Mouse (Mus musculus) stomach, embryonic 15.5 days (tissue): ENCODE results near the gene Gm12258. TPM values are rescaled to one million over a fixed set of nuclear protein-coding genes. Genes with fewer than 3 reads are reported as not detected.

Source experiments
- ATAC-seq: fragments of 200-750 bp; cut with Nextera tagmentation; 2 replicates; pipeline ENCODE4 v1.8.0; 2017; ENCODE audit warnings: low read depth, moderate number of reproducible peaks, moderate TSS enrichment; ENCODE audit not compliant: insufficient read depth, low FRiP score
- H3K27ac ChIP-seq: fragments of 300-500 bp; sonication (generic); 2 replicates; pipeline ENCODE4 v1.5.1; 2015; ENCODE audit warnings: mild to moderate bottlenecking, inconsistent platforms
- H3K27me3 ChIP-seq: fragments of 300-500 bp; sonication (generic); replicated peaks from 2 replicates; pipeline ENCODE4 v1.6.1; 2015; ENCODE audit warnings: inconsistent platforms
- H3K36me3 ChIP-seq: fragments of 300-500 bp; sonication (generic); 2 replicates; pipeline ENCODE4 v1.6.1; 2015; ENCODE audit warnings: inconsistent platforms
- H3K4me1 ChIP-seq: fragments of 300-500 bp; sonication (generic); 2 replicates; pipeline ENCODE4 v1.6.1; 2015; ENCODE audit warnings: inconsistent platforms
- H3K4me2 ChIP-seq: fragments of 300-500 bp; sonication (generic); 2 replicates; pipeline ENCODE4 v1.6.1; 2015; ENCODE audit warnings: mild to moderate bottlenecking, inconsistent platforms
- H3K4me3 ChIP-seq: fragments of 300-500 bp; sonication (generic); replicated peaks from 2 replicates; pipeline ENCODE4 v1.5.1; 2015; ENCODE audit warnings: inconsistent platforms
- H3K9ac ChIP-seq: fragments of 300-500 bp; sonication (generic); 2 replicates; pipeline ENCODE4 v1.6.1; 2015; ENCODE audit warnings: inconsistent platforms
- H3K9me3 ChIP-seq: fragments of 300-500 bp; sonication (generic); 2 replicates; pipeline ENCODE4 v1.6.1; 2016; ENCODE audit warnings: inconsistent platforms
- WGBS: fragments of 180-500 bp; shearing (Covaris S2); methylation state at CpG from one replicate; pipeline ENCODE4 v1.1.7; 2015; 5-methylcytosine and 5-hydroxymethylcytosine counted together
- polyA plus RNA-seq: library from polyadenylated mRNA; unstranded; fragments of >200 nt; fragmentation: Nextera tagmentation; extraction: Ambion mirVana; gene quantifications from 2 replicates; pipeline ENCODE4 v1.2.1, GENCODE M21; 2015

The Gm12258 gene
- polyA plus RNA-seq, 1 experiment from 2014 or later, result 8.2 TPM

DNA sequence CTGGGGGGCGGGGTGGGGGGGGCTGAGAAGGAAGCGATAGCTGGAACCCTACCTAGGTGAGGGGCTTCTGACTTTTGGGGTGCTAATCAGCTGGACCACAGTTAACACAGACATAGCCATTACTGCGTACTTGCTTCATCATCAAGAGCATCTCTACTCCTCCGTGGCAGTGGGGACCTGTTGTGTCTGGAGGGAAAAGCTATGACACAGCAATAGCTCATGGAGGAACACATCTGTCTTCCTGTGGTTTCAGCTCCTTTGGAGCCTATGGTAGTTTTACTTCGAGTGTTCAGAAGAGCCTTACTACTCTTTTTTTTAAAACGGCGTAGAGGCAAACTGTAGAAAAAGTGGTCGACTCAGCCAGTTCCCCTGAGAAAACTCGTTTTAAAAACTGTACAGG is 678 bp downstream of the Gm12258 start:
- ATAC-seq, result no peak

DNA sequence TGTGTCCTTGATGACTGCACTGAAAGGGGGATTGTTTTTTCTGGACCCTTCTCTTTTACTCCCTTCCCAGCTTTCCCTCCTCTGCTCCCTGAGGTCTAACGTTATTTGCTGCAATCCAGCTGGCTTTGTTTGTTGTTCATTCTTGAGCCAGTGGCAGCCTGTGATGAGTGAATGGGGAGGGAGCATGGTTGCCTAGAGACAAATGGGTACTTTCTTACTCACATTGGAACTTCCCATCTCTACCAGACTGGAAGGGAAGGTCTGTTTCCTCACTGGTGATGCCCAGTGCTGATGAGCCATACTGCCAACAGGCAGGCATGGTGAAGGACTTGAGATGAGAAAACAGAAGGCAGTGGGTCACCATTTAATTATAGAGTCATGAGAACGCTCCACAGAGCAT is 2.8 kb downstream of the Gm12258 start:
- Histone ChIP-seq H3K4me2 (no peak overlapping the region), H3K9me3 (no peaks in the 10 kb centered on the region), H3K4me1 (peaks cover 5% of the 10 kb centered on the region; the same call in 1 of the 2 replicates), H3K36me3 (peaks cover 12% of the 10 kb centered on the region; the same call in 1 of the 2 replicates), H3K4me3 (no peak overlapping the region), H3K27ac (no peak overlapping the region), H3K9ac (no peak overlapping the region), H3K27me3 (no peaks in the 10 kb centered on the region)
- WGBS, result 70% methylated on average over 2 of the region's 2 CpGs
- no peak for ATAC-seq

More for the DNA sequence above, 678 bp downstream of the Gm12258 start:
- 40% methylated on average over 9 of the region's 9 CpGs for WGBS
- Histone ChIP-seq H3K9ac (peak overlapping the region; percentile 83), H3K4me1 (peaks cover 5% of the 10 kb centered on the region; the same call in 1 of the 2 replicates), H3K4me2 (peak overlapping the region; percentile 69), H3K36me3 (peaks cover 12% of the 10 kb centered on the region; the same call in 1 of the 2 replicates), H3K27ac (no peak overlapping the region), H3K4me3 (peak overlapping the region; percentile 83), H3K27me3 (no peaks in the 10 kb centered on the region), H3K9me3 (no peaks in the 10 kb centered on the region)

DNA sequence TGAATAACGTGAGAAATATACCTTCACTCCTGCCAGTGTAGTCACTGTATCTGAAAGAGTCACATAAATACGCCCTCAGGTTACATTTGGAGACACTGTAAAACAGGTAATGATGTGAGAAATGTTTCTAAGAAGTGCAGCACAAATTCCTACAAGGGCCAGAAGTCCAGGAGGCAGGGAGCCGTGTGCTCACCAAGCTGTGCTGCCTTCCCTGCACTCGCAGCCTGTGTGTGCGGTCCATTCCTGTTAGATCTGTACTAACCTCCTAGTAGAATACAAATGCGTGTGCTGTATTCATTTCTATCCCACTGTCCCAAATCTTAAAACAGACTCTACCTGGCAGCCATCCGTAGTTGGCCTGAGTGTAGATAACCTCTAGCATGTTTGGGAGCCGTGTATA is 13.8 kb downstream of the Gm12258 start:
- Histone ChIP-seq H3K4me2 (no peak overlapping the region), H3K4me1 (no peaks in the 10 kb centered on the region), H3K9ac (no peak overlapping the region), H3K27me3 (no peaks in the 10 kb centered on the region), H3K27ac (no peak overlapping the region), H3K4me3 (no peak overlapping the region), H3K9me3 (peaks cover 11% of the 10 kb centered on the region), H3K36me3 (peaks cover 48% of the 10 kb centered on the region)
- no peak for ATAC-seq
- WGBS, result 92% methylated on average over 8 of the region's 8 CpGs

DNA sequence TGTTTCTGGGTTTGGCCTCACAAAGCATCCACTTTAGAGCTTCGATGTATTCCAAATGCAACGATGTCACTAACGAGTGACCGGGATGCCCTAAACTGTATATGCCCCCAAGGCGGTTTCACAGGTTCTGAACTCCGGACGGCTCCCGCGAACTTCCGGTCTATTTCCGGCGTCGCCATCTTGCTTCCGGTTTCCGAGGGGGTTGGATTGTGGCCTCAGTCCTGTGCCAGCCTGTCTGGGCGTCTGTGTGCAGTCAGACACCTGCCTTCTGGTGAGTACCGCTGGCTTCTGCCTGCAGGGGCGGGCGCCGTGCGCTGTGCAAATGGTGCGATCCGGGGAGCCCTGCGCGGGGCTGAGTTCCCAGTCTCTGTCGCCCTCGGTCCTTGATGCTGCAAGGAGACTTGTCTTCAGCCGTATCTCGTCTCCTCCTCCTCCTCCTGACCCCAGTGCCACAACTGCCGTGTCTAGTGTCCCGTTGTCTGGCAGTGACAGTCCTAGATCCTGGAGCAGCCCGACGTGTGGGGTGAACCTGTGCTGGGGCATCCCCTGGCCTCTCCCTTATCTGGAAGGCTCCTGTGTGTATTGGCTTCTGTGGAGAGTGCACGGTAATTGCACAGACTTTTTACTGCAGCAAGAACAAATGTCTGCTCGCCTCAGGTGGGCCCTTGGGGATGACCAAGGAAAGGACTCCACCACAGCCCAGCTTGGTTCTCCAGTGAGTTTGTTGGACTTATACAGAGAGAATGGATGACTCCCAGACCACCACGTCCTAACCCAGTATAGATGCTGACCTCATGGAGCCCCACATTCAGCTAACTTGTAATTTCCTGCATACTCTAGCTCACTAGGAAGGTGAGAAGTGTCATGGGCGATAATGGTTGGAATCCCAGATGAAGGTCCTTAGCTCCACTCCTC is 20.3 kb downstream of the Gm12258 start, which contains the start of gene 2810021J22Rik:
2810021J22Rik (plus strand) TSS at position 178 of the 915 bp plus-strand sequence.
- H3K4me3 ChIP-seq, result peak within 1 kb of the TSS; percentile 80
- H3K27ac ChIP-seq, result peak within 1 kb of the TSS; percentile 89
- no peaks in the 10 kb centered on the region for H3K9me3 ChIP-seq
- H3K27me3 ChIP-seq, result no peaks in the 10 kb centered on the region
- H3K36me3 ChIP-seq, result 0 out of 2 replicates have a peak, but pooled peaks cover 6% of the 10 kb centered on the region
- WGBS, result 3% methylated on average over 37 of the region's 37 CpGs
- ATAC-seq, result peak; percentile 92
- peak within 1 kb of the TSS; percentile 50 for H3K9ac ChIP-seq
- H3K4me1 ChIP-seq, result peaks cover 8% of the 10 kb centered on the region; the same call in 1 of the 2 replicates
- peak within 1 kb of the TSS; percentile 75 for H3K4me2 ChIP-seq

DNA sequence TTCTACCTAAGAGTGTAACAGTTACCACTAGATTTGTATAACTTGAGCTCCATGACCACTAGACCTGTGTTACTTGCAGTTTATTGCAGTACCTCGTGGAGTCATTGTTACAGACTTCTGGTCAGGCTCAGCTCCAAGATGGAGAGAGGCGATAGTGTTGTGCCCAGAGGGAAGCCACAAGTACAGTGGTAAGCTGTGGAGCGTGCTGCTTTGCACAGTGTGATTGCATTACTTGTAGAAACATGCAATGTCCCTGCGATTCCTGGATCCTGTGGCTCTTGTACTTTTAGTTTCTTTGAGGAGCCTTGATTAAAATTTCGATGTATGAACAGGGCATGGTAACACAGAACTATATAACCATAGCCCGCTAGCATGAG is 21.0 kb downstream of the Gm12258 start:
- ATAC-seq, result no peak
- H3K4me1 ChIP-seq, result peaks cover 8% of the 10 kb centered on the region; the same call in 1 of the 2 replicates
- no peaks in the 10 kb centered on the region for H3K9me3 ChIP-seq
- no peak overlapping the region for H3K27ac ChIP-seq
- peak overlapping the region; percentile 75 for H3K4me2 ChIP-seq
- 0 out of 2 replicates have a peak, but pooled peaks cover 6% of the 10 kb centered on the region for H3K36me3 ChIP-seq
- WGBS, result 77% methylated on average over 6 of the region's 6 CpGs
- H3K9ac ChIP-seq, result no peak overlapping the region
- H3K27me3 ChIP-seq, result no peaks in the 10 kb centered on the region
- H3K4me3 ChIP-seq, result peak overlapping the region; percentile 80

DNA sequence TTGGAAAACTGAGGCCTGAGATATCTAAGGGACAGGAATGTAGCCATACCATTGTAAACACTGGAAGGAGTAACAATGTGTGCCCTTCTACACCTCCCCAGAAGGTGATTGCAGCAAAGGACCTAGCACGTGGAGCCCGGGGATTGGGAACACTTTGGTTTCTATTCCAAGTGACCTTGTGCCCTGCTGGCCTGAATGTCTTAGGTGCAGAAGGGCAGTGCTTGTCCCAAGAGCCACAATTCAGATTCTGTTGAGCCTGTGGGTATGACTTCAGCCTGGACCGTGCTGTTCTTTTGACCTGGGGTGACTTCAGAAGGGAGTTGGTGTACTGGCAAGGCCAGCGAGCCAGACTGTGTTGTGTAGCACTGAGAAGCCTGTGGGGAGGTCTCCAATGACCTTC is 24.0 kb downstream of the Gm12258 start:
- Histone ChIP-seq H3K4me3 (no peak overlapping the region), H3K27ac (no peak overlapping the region), H3K4me2 (no peak overlapping the region), H3K4me1 (peaks cover 8% of the 10 kb centered on the region; the same call in 1 of the 2 replicates), H3K36me3 (0 out of 2 replicates have a peak, but pooled peaks cover 6% of the 10 kb centered on the region), H3K27me3 (no peaks in the 10 kb centered on the region), H3K9ac (no peak overlapping the region), H3K9me3 (no peaks in the 10 kb centered on the region)
- no peak for ATAC-seq
- WGBS, result 79% methylated on average over 4 of the region's 4 CpGs

DNA sequence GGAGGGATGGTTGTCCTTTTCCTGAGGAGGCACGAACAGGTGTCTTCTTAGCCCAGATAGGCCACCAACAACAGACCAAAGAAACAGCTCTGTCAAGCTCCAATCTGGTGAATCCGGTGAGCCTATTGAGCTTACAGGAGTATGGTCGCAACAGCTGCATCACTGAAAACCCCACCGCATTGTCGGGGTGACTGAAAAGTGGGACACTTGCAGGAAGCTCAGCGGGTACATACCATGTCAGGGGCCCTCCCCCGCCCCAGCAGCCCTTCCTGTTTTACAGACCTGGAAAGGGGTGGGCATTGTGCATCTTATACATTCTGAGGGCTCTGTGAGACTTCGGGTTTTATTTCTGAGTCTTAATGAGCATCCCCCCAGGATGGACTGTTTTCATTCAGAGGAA is 36.8 kb downstream of the Gm12258 start:
- no peak overlapping the region for H3K4me2 ChIP-seq
- WGBS, result 84% methylated on average over 8 of the region's 8 CpGs
- H3K4me3 ChIP-seq, result no peak overlapping the region
- H3K27me3 ChIP-seq, result no peaks in the 10 kb centered on the region
- no peaks in the 10 kb centered on the region for H3K9me3 ChIP-seq
- no peaks in the 10 kb centered on the region for H3K4me1 ChIP-seq
- no peak for ATAC-seq
- H3K9ac ChIP-seq, result no peak overlapping the region
- H3K27ac ChIP-seq, result no peak overlapping the region
- H3K36me3 ChIP-seq, result peaks cover 24% of the 10 kb centered on the region; the same call in 1 of the 2 replicates

DNA sequence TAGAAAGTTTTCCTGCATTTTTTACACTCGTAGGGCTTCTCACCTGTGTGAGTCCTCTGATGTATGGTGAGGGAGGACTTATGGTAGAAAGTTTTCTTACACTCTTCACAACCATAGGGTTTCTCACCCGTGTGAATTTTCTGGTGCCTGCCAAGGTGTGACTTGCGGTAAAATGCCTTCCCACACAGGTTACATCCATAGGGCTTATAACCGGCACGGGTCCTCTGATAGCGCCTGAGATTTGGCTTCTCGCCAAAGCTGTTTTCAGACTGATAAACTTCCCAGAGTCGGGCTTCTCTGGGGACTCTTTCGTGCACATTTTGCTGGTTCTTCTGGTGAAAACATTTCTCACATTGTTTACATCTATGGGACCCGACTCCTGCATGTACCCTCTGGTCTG is 43.6 kb downstream of the Gm12258 start:
- H3K27me3 ChIP-seq, result no peaks in the 10 kb centered on the region
- H3K4me1 ChIP-seq, result no peaks in the 10 kb centered on the region
- no peak for ATAC-seq
- 88% methylated on average over 10 of the region's 10 CpGs for WGBS
- H3K9me3 ChIP-seq, result no peaks in the 10 kb centered on the region
- H3K9ac ChIP-seq, result no peak overlapping the region
- H3K4me3 ChIP-seq, result no peak overlapping the region
- no peak overlapping the region for H3K4me2 ChIP-seq
- no peak overlapping the region for H3K27ac ChIP-seq
- peaks cover 24% of the 10 kb centered on the region for H3K36me3 ChIP-seq

DNA sequence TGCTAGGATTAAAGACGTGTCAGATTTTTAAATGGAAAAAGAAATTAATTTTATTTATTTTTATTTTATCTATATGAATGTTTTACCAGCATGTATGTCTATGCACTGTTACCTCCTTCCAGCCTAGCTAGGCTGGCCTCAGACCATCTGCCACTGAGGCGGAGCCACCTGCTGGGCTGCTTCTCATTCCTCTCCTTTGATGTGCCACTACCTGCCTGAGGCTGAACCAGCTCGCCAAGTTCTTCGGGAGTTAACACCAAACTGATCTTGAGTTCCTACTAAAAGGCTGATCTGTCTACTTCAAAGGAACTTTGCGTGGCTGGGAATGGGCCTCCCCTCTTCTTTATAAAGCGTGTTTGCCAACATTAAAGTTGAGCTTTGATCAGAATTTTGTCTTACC is 47.5 kb downstream of the Gm12258 start:
- Histone ChIP-seq H3K4me3 (no peak overlapping the region), H3K27me3 (no peaks in the 10 kb centered on the region), H3K36me3 (peaks cover 29% of the 10 kb centered on the region), H3K4me1 (no peaks in the 10 kb centered on the region), H3K27ac (no peak overlapping the region), H3K4me2 (no peak overlapping the region), H3K9me3 (no peaks in the 10 kb centered on the region), H3K9ac (no peak overlapping the region)
- ATAC-seq, result no peak
- WGBS, result 65% methylated on average over 6 of the region's 6 CpGs

DNA sequence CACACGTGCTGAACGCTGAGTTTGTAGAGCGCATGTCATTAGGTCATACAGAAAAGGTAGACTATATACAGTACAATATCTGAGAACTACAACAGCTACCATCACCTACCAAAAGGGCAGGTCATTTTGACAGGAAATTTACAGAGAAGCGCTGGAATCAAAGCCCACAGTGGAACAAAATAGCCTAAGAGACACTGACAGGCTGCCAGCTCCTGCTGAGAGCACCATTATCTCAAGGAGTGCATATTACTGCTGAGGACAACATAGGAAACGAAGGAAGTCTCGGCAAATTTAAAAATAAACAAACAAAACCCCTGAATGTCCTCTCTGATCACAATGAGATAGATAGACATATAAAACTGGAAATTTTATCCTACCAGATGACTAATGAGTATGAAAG is 50.5 kb downstream of the Gm12258 start:
- no peak for ATAC-seq
- Histone ChIP-seq H3K27ac (no peak overlapping the region), H3K9ac (no peak overlapping the region), H3K36me3 (peaks cover 11% of the 10 kb centered on the region), H3K27me3 (no peaks in the 10 kb centered on the region), H3K4me2 (no peak overlapping the region), H3K4me1 (no peaks in the 10 kb centered on the region), H3K4me3 (no peak overlapping the region), H3K9me3 (no peaks in the 10 kb centered on the region)
- WGBS, result 76% methylated on average over 6 of the region's 6 CpGs

DNA sequence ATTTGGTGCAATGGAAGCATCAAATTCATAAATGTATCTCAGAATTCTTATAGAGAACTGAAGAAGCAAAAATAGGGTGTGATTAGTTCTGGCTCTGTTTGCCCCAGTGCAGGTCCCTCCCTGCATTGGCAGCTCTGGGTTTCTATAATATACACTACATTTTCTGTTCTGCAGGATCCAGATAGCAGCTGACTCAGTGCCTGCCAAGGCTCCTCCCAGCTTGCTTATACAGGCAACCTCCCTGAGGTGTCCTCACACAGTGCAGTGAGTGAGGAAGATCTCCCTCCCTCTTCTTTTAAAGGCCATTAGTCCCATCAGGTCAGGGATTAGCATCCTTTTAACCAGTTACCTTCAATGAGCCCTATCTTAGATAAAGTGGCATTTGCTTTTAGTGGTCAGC is 54.1 kb downstream of the Gm12258 start:
- no peaks in the 10 kb centered on the region for H3K27me3 ChIP-seq
- peaks cover 7% of the 10 kb centered on the region for H3K36me3 ChIP-seq
- no peaks in the 10 kb centered on the region for H3K9me3 ChIP-seq
- H3K4me3 ChIP-seq, result no peak overlapping the region
- H3K4me2 ChIP-seq, result no peak overlapping the region
- no peak for ATAC-seq
- peaks cover 7% of the 10 kb centered on the region; the same call in 1 of the 2 replicates for H3K4me1 ChIP-seq
- no peak overlapping the region for H3K27ac ChIP-seq
- no peak overlapping the region for H3K9ac ChIP-seq
